In the genomic region with DNA sequence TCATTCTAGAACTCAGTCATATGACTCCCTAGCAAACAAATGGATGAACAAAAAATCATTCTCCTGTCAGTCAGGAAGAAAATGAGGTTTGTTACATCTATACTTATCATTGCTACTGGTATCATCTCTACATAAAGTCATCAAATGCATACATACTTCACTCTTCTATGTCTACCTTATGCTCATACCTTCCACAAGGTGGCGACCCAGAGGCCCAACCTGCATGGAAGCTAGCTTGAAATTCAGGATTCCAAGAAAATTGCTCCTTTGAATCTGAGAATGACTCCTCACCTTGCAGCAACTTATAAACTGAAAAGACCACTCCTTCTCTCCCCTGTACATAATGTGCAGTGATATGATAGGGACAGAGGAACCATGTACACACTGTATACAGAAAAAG, we compare ENCODE assay signal across 11 mouse cellular contexts.
DNase-seq lines count a peak whose midpoint lies in the region; ATAC-seq lines count a peak whose summit lies in the region.
"Had no signal": no experiment of that assay in that cellular context is flagged by ENCODE, and none has a peak within 500 bp of the region (broad histone marks: within the 10 kb centered on the region; RNA-seq: fewer than 3 reads in every experiment).

No protein-coding gene starts in this region.

- no peak overlapping the region for H3K4me2 ChIP-seq in hindbrain, embryonic 11.5 days (replicated peaks; ENCODE audit: low read depth, low read length)
- H3K4me2 ChIP-seq: embryonic facial prominence, embryonic 13.5 days; neural tube, embryonic 15.5 days had no signal

- peak; percentile 7 for DNase-seq in hindbrain, embryonic 11.5 days (ENCODE audit: low spot score)
- no peak for DNase-seq in hindbrain, embryonic 10.5 days (ENCODE audit: low spot score)
- peak; percentile 6 for DNase-seq in thymus, postnatal 4 days
- DNase-seq in thymus, postnatal 0 days (ENCODE audit: low spot score) = no peak
- peak; percentile 25 to 38 for DNase-seq in cerebellum, postnatal 36 days
- DNase-seq in mesoderm, embryonic 11.5 days (ENCODE audit: low read depth, low spot score) = peak; percentile 23
- DNase-seq in gastrocnemius, postnatal 36 days = no peak

- H3K27me3 ChIP-seq in hindbrain, embryonic 11.5 days (ENCODE audit: control insufficient read depth, insufficient read depth, low read length) = no peaks in the 10 kb centered on the region
- H3K27me3 ChIP-seq in hindbrain, embryonic 10.5 days (ENCODE audit: insufficient read depth, poor library complexity, severe bottlenecking) = no peaks in the 10 kb centered on the region
- H3K27me3 ChIP-seq: embryonic facial prominence, embryonic 13.5 days; neural tube, embryonic 15.5 days had no signal

- no peak overlapping the region for H3K4me3 ChIP-seq in hindbrain, embryonic 11.5 days (ENCODE audit: low read depth, low read length)
- H3K4me3 ChIP-seq in hindbrain, embryonic 10.5 days = no peak overlapping the region
- H3K4me3 ChIP-seq: embryonic facial prominence, embryonic 13.5 days; neural tube, embryonic 15.5 days had no signal

- ATAC-seq in hindbrain, embryonic 11.5 days (ENCODE audit: low FRiP score) = no peak
- ATAC-seq in megakaryocyte-erythroid progenitor cell, adult 5-6 weeks (replicated peaks; ENCODE audit: low FRiP score, low TSS enrichment, poor library complexity, severe bottlenecking) = no peak

- no peaks in the 10 kb centered on the region for H3K36me3 ChIP-seq in hindbrain, embryonic 11.5 days (ENCODE audit: control insufficient read depth, insufficient read depth, low read length)
- H3K36me3 ChIP-seq in hindbrain, embryonic 10.5 days = no peaks in the 10 kb centered on the region
- H3K36me3 ChIP-seq: embryonic facial prominence, embryonic 13.5 days; neural tube, embryonic 15.5 days had no signal

- no peak overlapping the region for H3K9ac ChIP-seq in hindbrain, embryonic 11.5 days (ENCODE audit: low read depth, low read length)
- H3K9ac ChIP-seq: embryonic facial prominence, embryonic 13.5 days; neural tube, embryonic 15.5 days had no signal

- 43% methylated on average over 1 of the region's 1 CpGs for WGBS in hindbrain, embryonic 11.5 days
- 41% methylated on average over 1 of the region's 1 CpGs for WGBS in hindbrain, embryonic 10.5 days

- no peaks in the 10 kb centered on the region for H3K9me3 ChIP-seq in hindbrain, embryonic 11.5 days (ENCODE audit: control insufficient read depth, low read length)
- no peaks in the 10 kb centered on the region for H3K9me3 ChIP-seq in hindbrain, embryonic 10.5 days
- H3K9me3 ChIP-seq: embryonic facial prominence, embryonic 13.5 days; neural tube, embryonic 15.5 days had no signal

- H3K4me1 ChIP-seq in hindbrain, embryonic 11.5 days (replicated peaks; ENCODE audit: control insufficient read depth, insufficient read depth, low read length) = no peaks in the 10 kb centered on the region
- H3K4me1 ChIP-seq in hindbrain, embryonic 10.5 days (replicated peaks) = no peaks in the 10 kb centered on the region
- H3K4me1 ChIP-seq: embryonic facial prominence, embryonic 13.5 days; neural tube, embryonic 15.5 days had no signal

- intact Hi-C loops in gastrocnemius, postnatal 36 days (cut with DNase I) = no loop called here

- no peak overlapping the region for H3K27ac ChIP-seq in hindbrain, embryonic 11.5 days (ENCODE audit: low read depth, low read length)
- no peak overlapping the region for H3K27ac ChIP-seq in hindbrain, embryonic 10.5 days
- H3K27ac ChIP-seq: embryonic facial prominence, embryonic 13.5 days; macrophage; neural tube, embryonic 15.5 days had no signal

Comparison
In these comparisons a context has a peak if more than half of its experiments do, and no peak if none do; other contexts are left out.
1. DNase-seq: peak in hindbrain, embryonic 11.5 days (single experiment), thymus, postnatal 4 days (single experiment), cerebellum, postnatal 36 days (2 of 2) and mesoderm, embryonic 11.5 days (single experiment); none in hindbrain, embryonic 10.5 days (single experiment), thymus, postnatal 0 days (single experiment) and gastrocnemius, postnatal 36 days (0 of 2).